41 mouse cellular contexts compared by ENCODE assay signal in genomic region chrX:31775937-31776336, GRCm38 (mm10). TPM values are rescaled to one million over a fixed set of nuclear protein-coding genes. Genes with fewer than 3 reads are reported as not detected.
"Had no signal": no experiment of that assay in that cellular context is flagged by ENCODE, and none has a peak within 500 bp of the region (broad histone marks: within the 10 kb centered on the region; RNA-seq: fewer than 3 reads in every experiment).

No protein-coding gene starts in this region.

RNA-seq across cellular contexts. Expression of gene Btbd35f25, which starts 59.0 kb away (rescaled TPM):
- total RNA-seq: heart, postnatal 10 days; heart, postnatal 14 days; heart, postnatal 25 days; heart, postnatal 36 days; heart, postnatal 4 days; hematopoietic stem cell, adult 5-6 weeks; hindbrain, postnatal 0 days; layer of hippocampus, adult 18-20 months; layer of hippocampus, adult 2 months; layer of hippocampus, adult 8-10 months; layer of hippocampus, postnatal 10 days; layer of hippocampus, postnatal 14 days; layer of hippocampus, postnatal 25 days; layer of hippocampus, postnatal 36 days; left cerebral cortex, adult 18-20 months; left cerebral cortex, adult 2 months; left cerebral cortex, adult 8-10 months had no signal
- polyA plus RNA-seq: heart, embryonic 11.5 days; heart, embryonic 12.5 days; heart, embryonic 13.5 days; heart, embryonic 14.5 days; heart, embryonic 15.5 days; heart, embryonic 16.5 days; heart, postnatal 0 days; hindbrain, embryonic 10.5 days; hindbrain, embryonic 11.5 days; hindbrain, embryonic 12.5 days; hindbrain, embryonic 14.5 days; hindbrain, embryonic 15.5 days; hindbrain, embryonic 16.5 days; hindbrain, postnatal 0 days; inflammation-experienced regulatory T-cells, adult 6 months; intestine, embryonic 14.5 days; intestine, embryonic 15.5 days; intestine, embryonic 16.5 days; intestine, postnatal 0 days; kidney, adult 2 months; kidney, embryonic 14.5 days; kidney, embryonic 15.5 days; kidney, embryonic 16.5 days; kidney, postnatal 0 days; large intestine, adult 2 months had no signal
